Mouse (Mus musculus): ENCODE measurements around the gene Lpo.

DNA sequence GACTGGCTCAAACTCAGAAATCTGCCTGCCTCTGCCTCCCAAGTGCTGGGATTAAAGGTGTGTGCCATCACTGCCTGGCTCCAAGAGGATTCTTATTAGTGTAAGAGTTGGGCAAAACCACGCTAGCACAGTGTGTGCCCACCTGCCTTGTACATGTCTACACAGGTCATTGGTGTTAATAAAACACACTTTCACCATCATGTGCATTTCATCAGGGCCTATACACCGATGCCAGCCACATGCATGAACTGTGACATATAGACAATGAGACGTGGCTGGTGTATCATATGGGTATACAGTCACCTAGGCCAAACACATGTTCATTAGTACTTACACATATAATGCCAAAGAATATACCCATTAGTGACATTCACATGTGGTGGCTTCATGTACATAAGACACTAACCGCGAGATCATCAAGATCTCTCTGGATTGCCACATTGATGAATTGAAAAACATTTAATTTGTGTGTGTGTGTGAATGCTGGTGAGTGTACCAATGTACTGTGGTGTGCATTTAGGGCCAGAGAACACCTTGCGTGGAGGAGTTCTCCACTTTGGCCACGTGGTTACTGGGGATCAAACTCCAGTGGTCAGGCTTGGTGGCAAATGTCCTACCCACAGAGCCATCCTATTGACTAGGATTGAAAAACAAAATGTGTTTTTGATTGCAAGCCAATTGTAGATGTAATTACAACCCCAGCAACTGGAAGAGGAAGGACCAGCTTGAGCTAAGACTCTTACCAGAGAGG, 69.8 kb downstream of the Lpo start:
- no peak for TF ChIP-seq POLR2A (IDR thresholded peaks at IDR 0.05; ENCODE audit: insufficient read depth, low read length)
- no peak for TF ChIP-seq EP300 (IDR thresholded peaks at IDR 0.05; ENCODE audit: insufficient read depth, low read depth, low read length)
- no peak for TF ChIP-seq CTCF (IDR thresholded peaks at IDR 0.05; ENCODE audit: low read depth, low read length)
